Mouse (Mus musculus) B cell, adult 62 days (primary cell): ENCODE measurements around the gene Rxfp3. TPM values are rescaled to one million over a fixed set of nuclear protein-coding genes. Genes with fewer than 3 reads are reported as not detected.

ENCODE experiments used
- total RNA-seq: library from RNA; stranded (reverse); gene quantifications from 4 replicates; pipeline ENCODE4 v1.2.4, GENCODE M21; 2023

The Rxfp3 gene
- not detected in 4 replicates for total RNA-seq

GRCm38 (mm10) chr15:11037711-11038110 lies at the start of gene Rxfp3:
Gene Rxfp3, minus strand, starts transcription at chr15:11037991.

GRCm38 (mm10) chr15:11064558-11065411 lies 27.0 kb upstream of the Rxfp3 start, which contains the start of gene Adamts12:
Gene Adamts12, plus strand, starts transcription at chr15:11064790.

GRCm38 (mm10) chr15:11000421-11000820 lies 37.4 kb downstream of the Rxfp3 start, which contains the start of gene Slc45a2:
Gene Slc45a2, plus strand, starts transcription at chr15:11000721.

Other genes with a start within 250 kb of the Rxfp3 start
- not detected in 4 replicates for gene C1qtnf3, start 85.7 kb downstream of the Rxfp3 start, total RNA-seq
- gene Amacr, start 56.2 kb downstream of the Rxfp3 start, total RNA-seq = 3.3 to 5.9 TPM (median 4.7 TPM) in 4 replicates
- gene Slc45a2, start 37.3 kb downstream of the Rxfp3 start, total RNA-seq = not detected in 4 replicates
- not detected in 4 replicates for gene Adamts12, start 26.8 kb upstream of the Rxfp3 start, total RNA-seq